Comparison of ENCODE assay signal across 8 mouse cellular contexts in the genomic region with DNA sequence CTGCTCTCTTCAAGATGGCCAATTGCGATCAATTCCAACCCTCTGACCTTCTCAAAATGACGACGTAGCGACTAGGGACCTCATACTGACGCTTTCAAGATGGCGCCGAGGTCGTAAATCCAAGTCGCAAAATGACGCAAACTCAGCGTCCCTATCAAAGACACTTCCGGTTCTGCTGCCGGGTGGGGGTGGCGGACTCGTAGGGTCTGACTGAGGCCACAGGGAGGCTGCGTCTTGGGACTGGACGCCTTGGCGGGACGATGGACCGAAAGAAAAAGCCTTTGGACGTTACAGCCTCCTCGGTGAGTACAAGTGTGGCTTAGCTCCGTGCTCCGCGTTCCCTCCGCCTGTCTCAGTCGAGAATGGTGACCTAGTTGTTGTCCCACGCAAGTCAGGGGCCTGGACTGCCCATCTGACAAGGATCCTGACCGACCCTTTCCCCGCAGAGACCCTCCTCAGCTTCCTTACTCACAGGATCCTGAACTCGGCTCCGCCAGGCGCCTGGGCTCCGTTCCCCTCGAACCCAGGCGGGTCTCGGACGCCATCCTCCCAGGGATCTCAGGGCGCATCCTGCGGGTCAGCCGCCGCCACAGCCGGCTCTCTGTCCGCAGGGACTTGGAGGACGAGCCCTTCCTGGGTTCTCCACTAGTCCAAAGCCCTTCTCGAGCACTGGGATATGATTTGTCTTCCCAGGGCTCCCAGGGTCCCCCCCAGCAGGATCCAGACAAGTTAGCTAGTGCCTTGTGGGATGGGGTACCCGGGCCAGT. TPM values are rescaled to one million over a fixed set of nuclear protein-coding genes. Genes with fewer than 3 reads are reported as not detected.
DNase-seq lines count a peak whose midpoint lies in the region; ATAC-seq and TF ChIP-seq lines count a peak whose summit lies in the region.

A gene (plus strand): TSS at position 169 of the 767 bp plus-strand sequence.

- TF ChIP-seq POLR2A in ES-Bruce4 (IDR thresholded peaks at IDR 0.05; ENCODE audit: insufficient read depth, low read length), result peak; percentile 89

- H3K27me3 ChIP-seq in ES-Bruce4 (ENCODE audit: control insufficient read depth, insufficient read depth, low read length, poor library complexity, severe bottlenecking), result no peaks in the 10 kb centered on the region
- H3K27me3 ChIP-seq in forebrain, embryonic 13.5 days, result peaks cover 18% of the 10 kb centered on the region; the same call in 1 of the 2 replicates
- H3K27me3 ChIP-seq in liver, postnatal 0 days (ENCODE audit: insufficient read depth, low read length), result no peaks in the 10 kb centered on the region
- H3K27me3 ChIP-seq in neural tube, embryonic 14.5 days (ENCODE audit: control insufficient read depth, insufficient read depth, low read length), result no peaks in the 10 kb centered on the region; the same call in 1 of the 2 replicates

- intact Hi-C loops in heart, postnatal 10 days (cut with DNase I), result no loop called here

- no peaks in the 10 kb centered on the region for H3K9me3 ChIP-seq in ES-Bruce4 (replicated peaks; ENCODE audit: control insufficient read depth, insufficient read depth, low read length, poor library complexity, severe bottlenecking)
- H3K9me3 ChIP-seq in forebrain, embryonic 13.5 days (replicated peaks), result no peaks in the 10 kb centered on the region
- no peaks in the 10 kb centered on the region for H3K9me3 ChIP-seq in liver, postnatal 0 days (ENCODE audit: low read length)
- no peaks in the 10 kb centered on the region for H3K9me3 ChIP-seq in neural tube, embryonic 14.5 days (ENCODE audit: control insufficient read depth, low read length)

- peak within 1 kb of the TSS; percentile 84 for H3K4me3 ChIP-seq in ES-Bruce4 (ENCODE audit: low read depth, low read length)
- H3K4me3 ChIP-seq in forebrain, embryonic 13.5 days, result peak within 1 kb of the TSS; percentile 95
- H3K4me3 ChIP-seq in liver, postnatal 0 days (ENCODE audit: low read depth, low read length), result peak within 1 kb of the TSS; percentile 77
- H3K4me3 ChIP-seq in neural tube, embryonic 14.5 days (ENCODE audit: low read depth, low read length), result peak within 1 kb of the TSS; percentile 92

- TF ChIP-seq EP300 in ES-Bruce4 (IDR thresholded peaks at IDR 0.05; ENCODE audit: insufficient read depth, low read depth, low read length), result 0 out of 2 replicates have a peak, but pooled peaks have one; percentile 23
- TF ChIP-seq EP300 in liver, postnatal 0 days (IDR thresholded peaks at IDR 0.05; ENCODE audit: low read depth), result no peak

- H3K36me3 ChIP-seq in ES-Bruce4 (ENCODE audit: control insufficient read depth, insufficient read depth, low read length, poor library complexity, severe bottlenecking), result peaks cover 12% of the 10 kb centered on the region
- H3K36me3 ChIP-seq in forebrain, embryonic 13.5 days (ENCODE audit: poor library complexity, severe bottlenecking), result peaks cover 21% of the 10 kb centered on the region
- H3K36me3 ChIP-seq in liver, postnatal 0 days (replicated peaks; ENCODE audit: insufficient read depth, low read length), result peaks cover 17% of the 10 kb centered on the region
- H3K36me3 ChIP-seq in neural tube, embryonic 14.5 days (ENCODE audit: control insufficient read depth, insufficient read depth, low read length), result no peaks in the 10 kb centered on the region; the same call in 1 of the 2 replicates

- peak; percentile 94 to 95 for DNase-seq in heart, postnatal 10 days
- DNase-seq in large intestine, adult 2 months (ENCODE audit: low read depth, low spot score), result peak; percentile 96
- DNase-seq in liver, postnatal 0 days, result peak; percentile 92
- DNase-seq in testis, postnatal 10 days (ENCODE audit: low spot score), result peak; percentile 89

- no peaks in the 10 kb centered on the region for H3K4me1 ChIP-seq in ES-Bruce4 (ENCODE audit: control insufficient read depth, insufficient read depth, low read length)
- H3K4me1 ChIP-seq in forebrain, embryonic 13.5 days, result peaks cover 20% of the 10 kb centered on the region
- H3K4me1 ChIP-seq in liver, postnatal 0 days (ENCODE audit: insufficient read depth), result peaks cover 9% of the 10 kb centered on the region
- peaks cover 14% of the 10 kb centered on the region for H3K4me1 ChIP-seq in neural tube, embryonic 14.5 days (ENCODE audit: control insufficient read depth, insufficient read depth, low read length)

- under 1% methylated on average over 47 of the region's 47 CpGs for WGBS in forebrain, embryonic 13.5 days
- WGBS in large intestine, adult 2 months, result under 1% methylated on average over 47 of the region's 47 CpGs
- under 1% methylated on average over 47 of the region's 47 CpGs for WGBS in liver, postnatal 0 days (ENCODE audit: insufficient replicate concordance)
- WGBS in neural tube, embryonic 14.5 days, result under 1% methylated on average over 47 of the region's 47 CpGs

- peak within 1 kb of the TSS; percentile 80 for H3K9ac ChIP-seq in ES-Bruce4 (ENCODE audit: low read depth, poor library complexity, severe bottlenecking)
- H3K9ac ChIP-seq in forebrain, embryonic 13.5 days, result peak within 1 kb of the TSS; percentile 94
- H3K9ac ChIP-seq in liver, postnatal 0 days (replicated peaks), result peak within 1 kb of the TSS; percentile 76
- peak within 1 kb of the TSS; percentile 86 for H3K9ac ChIP-seq in neural tube, embryonic 14.5 days (replicated peaks; ENCODE audit: low read depth, low read length)

- peak; percentile 94 for ATAC-seq in cerebellum, adult (ENCODE audit: insufficient number of reproducible peaks, low FRiP score, low TSS enrichment)
- peak; percentile 96 for ATAC-seq in forebrain, embryonic 13.5 days
- peak; percentile 97 for ATAC-seq in liver, postnatal 0 days
- peak; percentile 93 for ATAC-seq in neural tube, embryonic 14.5 days (ENCODE audit: low read depth)

- no peak for TF ChIP-seq CTCF in ES-Bruce4 (IDR thresholded peaks at IDR 0.05; ENCODE audit: low read depth, low read length)
- TF ChIP-seq CTCF in liver, postnatal 0 days (IDR thresholded peaks at IDR 0.05; ENCODE audit: low read depth), result 0 out of 2 replicates have a peak, but pooled peaks have one; percentile 12

- H3K27ac ChIP-seq in ES-Bruce4 (ENCODE audit: insufficient read depth, low read length), result no peak within 1 kb of the TSS
- H3K27ac ChIP-seq in forebrain, embryonic 13.5 days, result peak within 1 kb of the TSS; percentile 73; the same call in 1 of the 2 replicates
- peak within 1 kb of the TSS; percentile 62 for H3K27ac ChIP-seq in liver, postnatal 0 days (ENCODE audit: low read depth)
- peak within 1 kb of the TSS; percentile 84 for H3K27ac ChIP-seq in neural tube, embryonic 14.5 days (ENCODE audit: low read depth, low read length)

- peak within 1 kb of the TSS; percentile 77 for H3K4me2 ChIP-seq in forebrain, embryonic 13.5 days
- H3K4me2 ChIP-seq in liver, postnatal 0 days (ENCODE audit: low read depth, low read length), result peak within 1 kb of the TSS; percentile 68
- H3K4me2 ChIP-seq in neural tube, embryonic 14.5 days (ENCODE audit: low read depth, low read length), result peak within 1 kb of the TSS; percentile 76

RNA-seq across cellular contexts. Expression of the gene that starts here (rescaled TPM):
- polyA plus RNA-seq in ES-Bruce4 (2011; ENCODE audit: insufficient read depth, insufficient read length, low read depth, missing spikeins), result 20.1 and 21.5 TPM in 2 replicates
- polyA plus RNA-seq in forebrain, embryonic 13.5 days (2015; fragmentation: Nextera tagmentation; extraction: Ambion mirVana), result 48.7 and 60.7 TPM in 2 replicates
- 10 to 100 TPM; 11.4 to 14.0 TPM for total RNA-seq in heart, postnatal 10 days (2021)
- 4.2 TPM in 2 replicates for polyA plus RNA-seq in large intestine, adult 2 months (2012; rRNA removed)
- polyA plus RNA-seq in liver, postnatal 0 days (2015; fragmentation: Nextera tagmentation; extraction: Ambion mirVana), result 12.5 and 14.6 TPM in 2 replicates
- polyA plus RNA-seq in neural tube, embryonic 14.5 days (2014; fragmentation: Nextera tagmentation; extraction: Ambion mirVana), result 41.2 and 44.2 TPM in 2 replicates
